Mouse (Mus musculus) CD8-positive naive resting alpha-beta T cell, adult 57 days (primary cell): ENCODE results near the gene Zmynd12. TPM values are rescaled to one million over a fixed set of nuclear protein-coding genes. Genes with fewer than 3 reads are reported as not detected.

Experiments used
- total RNA-seq: library from RNA; stranded (reverse); gene quantifications from one replicate; pipeline ENCODE4 v1.2.4, GENCODE M21; 2023

The Zmynd12 gene
- total RNA-seq, result not detected

DNA sequence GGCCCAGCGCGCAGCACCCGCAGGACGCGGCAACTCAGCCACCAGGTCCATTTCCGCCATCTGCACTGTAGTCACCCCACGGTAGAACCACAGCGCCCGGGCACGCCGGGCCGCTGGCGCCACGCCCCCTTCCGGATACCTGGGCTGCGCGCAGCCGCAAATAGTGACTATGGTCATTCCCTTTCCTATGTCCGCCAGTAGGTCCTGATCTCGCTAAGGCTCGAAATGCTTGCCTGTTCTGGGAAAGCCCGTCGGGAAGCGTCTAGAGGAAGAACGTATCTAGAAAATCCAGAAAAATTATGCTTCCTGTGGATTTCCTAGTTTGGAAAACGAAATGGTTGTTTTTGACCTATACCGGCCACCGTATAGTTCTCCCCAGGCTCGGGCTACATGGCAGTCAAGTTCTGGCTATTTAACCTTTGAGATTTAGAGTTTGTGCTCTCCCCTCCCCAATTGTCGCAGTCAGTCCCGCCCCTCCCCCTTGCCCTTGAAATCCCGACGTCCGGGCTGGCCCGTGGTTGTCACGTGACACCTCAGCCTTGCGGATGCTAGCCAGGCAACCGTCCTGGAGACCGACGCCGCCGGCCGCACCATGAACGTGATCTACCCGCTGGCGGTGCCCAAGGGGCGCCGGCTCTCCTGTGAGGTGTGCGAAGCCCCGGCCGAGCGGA is at the start of gene Zmynd12, which contains the start of gene Ppcs:
Gene Zmynd12, plus strand, starts transcription at position 521 of the 671 bp plus-strand sequence.
Gene Ppcs, minus strand, starts transcription at position 127 of the 671 bp plus-strand sequence.

DNA sequence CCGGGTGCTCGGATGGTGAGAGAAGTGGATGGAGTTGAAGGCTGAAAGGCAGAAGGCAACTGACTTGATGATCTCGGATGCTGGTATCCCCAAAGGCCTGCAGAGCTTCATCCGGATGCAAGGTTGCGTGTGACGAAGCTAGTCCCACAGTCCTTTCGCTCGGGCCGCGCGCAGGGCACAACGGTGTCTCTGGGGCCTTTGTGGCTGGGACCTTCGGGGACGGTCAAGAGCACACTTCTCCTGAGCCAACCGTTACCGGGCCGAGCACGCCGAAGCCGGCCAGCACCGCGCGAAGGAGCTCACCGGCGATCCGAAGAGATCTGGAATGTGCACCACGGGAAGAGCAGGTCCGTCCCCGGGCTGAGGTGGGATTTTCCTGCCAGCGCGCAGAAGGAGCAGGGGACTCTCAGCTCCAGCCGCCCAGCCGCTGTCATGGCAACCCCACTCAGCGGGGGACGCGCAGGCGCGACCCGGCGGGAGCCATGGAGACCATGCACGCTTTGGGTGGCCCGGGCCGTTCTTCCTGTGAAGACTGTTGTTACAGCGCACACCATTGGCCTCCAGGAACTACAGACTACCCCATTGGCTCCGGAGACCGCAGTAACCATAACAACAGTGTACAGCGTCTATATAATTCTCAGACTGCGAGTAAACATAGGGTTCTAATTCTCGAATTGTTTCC is 7.4 kb upstream of the Zmynd12 start, which contains the start of gene Ccdc30:
Gene Ccdc30, minus strand, starts transcription at position 450 of the 682 bp plus-strand sequence.

DNA sequence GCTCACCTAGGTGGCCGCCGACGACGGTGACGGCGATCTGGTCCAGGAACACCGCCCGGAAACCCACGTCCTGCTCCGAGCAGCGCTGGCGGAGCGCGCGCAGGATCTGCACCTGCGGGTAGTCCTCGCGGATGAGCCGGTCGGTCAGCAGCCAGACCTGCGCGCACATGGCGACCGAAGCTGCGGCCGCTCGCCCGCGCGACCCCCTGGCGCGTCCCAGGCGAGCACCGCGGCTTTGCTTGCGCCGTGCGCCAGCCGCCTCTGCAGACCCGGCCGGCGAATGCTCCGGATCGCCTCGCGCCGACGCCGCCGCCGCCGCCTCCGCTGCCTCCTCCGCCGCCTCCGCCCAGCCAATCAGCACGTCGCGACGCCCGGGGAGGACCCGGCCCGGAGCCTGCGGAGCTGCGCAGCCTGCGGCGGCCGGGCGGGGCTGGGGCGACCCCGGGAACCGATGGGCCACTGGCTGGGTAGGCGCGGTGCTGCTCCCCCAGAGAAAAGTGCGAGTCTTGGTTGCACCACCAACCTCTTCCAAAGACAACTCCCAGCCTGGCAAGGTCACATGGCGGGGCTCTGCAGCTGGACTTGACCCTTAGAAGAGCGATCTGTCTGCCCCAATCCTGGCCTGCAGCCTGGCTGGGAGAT is 69.8 kb downstream of the Zmynd12 start, which contains the start of gene Rimkla:
Gene Rimkla, minus strand, starts transcription at position 338 of the 642 bp plus-strand sequence.

Other genes with a start within 250 kb of the Zmynd12 start
- gene Zfp691, start 248.6 kb upstream of the Zmynd12 start, total RNA-seq, result 5.1 TPM
- 0.86 TPM for gene Ermap, start 232.8 kb upstream of the Zmynd12 start, total RNA-seq
- 20.9 TPM for gene Svbp, start 227.5 kb upstream of the Zmynd12 start, total RNA-seq
- not detected for gene Tmem269, start 204.6 kb upstream of the Zmynd12 start, total RNA-seq
- 7.8 TPM for gene AU022252, start 190.1 kb upstream of the Zmynd12 start, total RNA-seq
- gene P3h1, start 189.9 kb upstream of the Zmynd12 start, total RNA-seq, result 5.3 TPM
- gene Cldn19, start 167.4 kb upstream of the Zmynd12 start, total RNA-seq, result not detected
- gene Ybx1, start 128.2 kb upstream of the Zmynd12 start, total RNA-seq, result 331 TPM
- 27.8 TPM for gene Ppih, start 102.3 kb upstream of the Zmynd12 start, total RNA-seq
- gene Ccdc30, start 7.3 kb upstream of the Zmynd12 start, total RNA-seq, result 6.2 TPM
- 10.3 TPM for gene Ppcs, start 394 bp upstream of the Zmynd12 start, total RNA-seq
- 0.70 TPM for gene Rimkla, start 69.8 kb downstream of the Zmynd12 start, total RNA-seq
- gene Foxj3, start 114.2 kb downstream of the Zmynd12 start, total RNA-seq, result 75.0 TPM
- gene Frg2f1, start 116.7 kb downstream of the Zmynd12 start, total RNA-seq, result 8.1 TPM
- 2.6 TPM for gene Guca2a, start 214.9 kb downstream of the Zmynd12 start, total RNA-seq
- not detected for gene Guca2b, start 236.1 kb downstream of the Zmynd12 start, total RNA-seq